Mouse (Mus musculus) hindbrain, embryonic 15.5 days (tissue): ENCODE measurements around the gene Olfr279. TPM values are rescaled to one million over a fixed set of nuclear protein-coding genes. Genes with fewer than 3 reads are reported as not detected.

Experiments used
- ATAC-seq: fragments of 200-750 bp; cut with Nextera tagmentation; 2 replicates; pipeline ENCODE4 v1.8.0; 2017; ENCODE audit warnings: low read depth, moderate number of reproducible peaks, moderate TSS enrichment; ENCODE audit not compliant: low FRiP score
- H3K27ac ChIP-seq: fragments of 300-500 bp; sonication (generic); replicated peaks from 2 replicates; pipeline ENCODE4 v1.5.1; 2015; ENCODE audit warnings: mild to moderate bottlenecking, inconsistent platforms
- H3K27me3 ChIP-seq: fragments of 300-500 bp; sonication (generic); 2 replicates; pipeline ENCODE4 v1.6.1; 2015; ENCODE audit warnings: control low read depth, inconsistent platforms
- H3K36me3 ChIP-seq: fragments of 300-500 bp; sonication (generic); 2 replicates; pipeline ENCODE4 v1.6.1; 2015; ENCODE audit warnings: control low read depth, inconsistent platforms
- H3K4me1 ChIP-seq: fragments of 300-500 bp; sonication (generic); replicated peaks from 2 replicates; pipeline ENCODE4 v1.6.1; 2015; ENCODE audit warnings: control low read depth, inconsistent platforms
- H3K4me2 ChIP-seq: fragments of 300-500 bp; sonication (generic); 2 replicates; pipeline ENCODE4 v1.6.1; 2015; ENCODE audit warnings: moderate library complexity, mild to moderate bottlenecking, inconsistent platforms
- H3K4me3 ChIP-seq: fragments of 300-500 bp; sonication (generic); 2 replicates; pipeline ENCODE4 v1.5.1; 2015; ENCODE audit warnings: mild to moderate bottlenecking, inconsistent platforms
- H3K9ac ChIP-seq: fragments of 300-500 bp; sonication (generic); 2 replicates; pipeline ENCODE4 v1.6.1; 2015; ENCODE audit warnings: inconsistent platforms
- H3K9me3 ChIP-seq: fragments of 300-500 bp; sonication (generic); 2 replicates; pipeline ENCODE4 v1.6.1; 2016; ENCODE audit warnings: control low read depth, inconsistent platforms
- WGBS: fragments of 180-500 bp; shearing (Covaris S2); methylation state at CpG from one replicate; pipeline ENCODE4 v1.1.7; 2015; 5-methylcytosine and 5-hydroxymethylcytosine counted together
- microRNA-seq: library from miRNA; unstranded; fragments of <30 nt; microRNA quantifications from one replicate; pipeline ENCODE4, GENCODE M21; 2016
- polyA plus RNA-seq: library from polyadenylated mRNA; unstranded; fragments of >200 nt; fragmentation: Nextera tagmentation; extraction: Ambion mirVana; gene quantifications from 2 replicates; pipeline ENCODE4 v1.2.1, GENCODE M21; 2015

The Olfr279 gene
- polyA plus RNA-seq, 1 experiment from 2014 or later: not detected

GRCm38 (mm10) chr15:98533881-98534627 is 41.9 kb downstream of the Olfr279 start, which contains the start of gene Kansl2:
TSS of gene Kansl2 (minus strand) at chr15:98534264.
- Histone ChIP-seq H3K4me1 (peaks cover 24% of the 10 kb centered on the region), H3K9me3 (no peaks in the 10 kb centered on the region), H3K36me3 (peaks cover 24% of the 10 kb centered on the region), H3K4me2 (peak within 1 kb of the TSS; percentile 93), H3K4me3 (peak within 1 kb of the TSS; percentile 95), H3K9ac (peak within 1 kb of the TSS; percentile 99), H3K27me3 (no peaks in the 10 kb centered on the region), H3K27ac (peak within 1 kb of the TSS; percentile 100)
- ATAC-seq: peak; percentile 100
- WGBS: under 1% methylated on average over 59 of the region's 70 CpGs

- Histone ChIP-seq H3K4me3 (no peak overlapping the region), H3K36me3 (peaks cover 7% of the 10 kb centered on the region), H3K9me3 (no peaks in the 10 kb centered on the region), H3K4me2 (no peak overlapping the region), H3K27ac (no peak overlapping the region), H3K4me1 (peaks cover 22% of the 10 kb centered on the region), H3K27me3 (no peaks in the 10 kb centered on the region), H3K9ac (no peak overlapping the region)
- no peak for ATAC-seq
- 93% methylated on average over 4 of the region's 4 CpGs for WGBS
Observed at GRCm38 (mm10) chr15:98535921-98536320, 43.7 kb downstream of the Olfr279 start.

GRCm38 (mm10) chr15:98536828-98537510 is 44.8 kb downstream of the Olfr279 start:
- H3K4me3 ChIP-seq: no peak overlapping the region
- 89% methylated on average over 8 of the region's 8 CpGs for WGBS
- ATAC-seq: no peak

GRCm38 (mm10) chr15:98537923-98538322 is 45.7 kb downstream of the Olfr279 start:
- Histone ChIP-seq H3K9me3 (no peaks in the 10 kb centered on the region), H3K27me3 (no peaks in the 10 kb centered on the region), H3K4me3 (no peak overlapping the region), H3K27ac (no peak overlapping the region), H3K9ac (no peak overlapping the region), H3K36me3 (peaks cover 15% of the 10 kb centered on the region), H3K4me2 (no peak overlapping the region), H3K4me1 (peaks cover 2% of the 10 kb centered on the region)
- 75% methylated on average over 4 of the region's 4 CpGs for WGBS
- no peak for ATAC-seq

More at GRCm38 (mm10) chr15:98536828-98537510, 44.8 kb downstream of the Olfr279 start:
- Histone ChIP-seq H3K27me3 (no peaks in the 10 kb centered on the region), H3K27ac (no peak overlapping the region), H3K9ac (no peak overlapping the region), H3K9me3 (no peaks in the 10 kb centered on the region), H3K4me1 (peaks cover 12% of the 10 kb centered on the region), H3K36me3 (peaks cover 9% of the 10 kb centered on the region), H3K4me2 (no peak overlapping the region)

- WGBS: 90% methylated on average over 6 of the region's 6 CpGs
- peaks cover 43% of the 10 kb centered on the region for H3K36me3 ChIP-seq
- ATAC-seq: no peak
- H3K9ac ChIP-seq: no peak overlapping the region
- H3K27me3 ChIP-seq: no peaks in the 10 kb centered on the region
- no peak overlapping the region for H3K27ac ChIP-seq
- H3K9me3 ChIP-seq: no peaks in the 10 kb centered on the region
- no peak overlapping the region for H3K4me2 ChIP-seq
- H3K4me3 ChIP-seq: no peak overlapping the region
- no peaks in the 10 kb centered on the region for H3K4me1 ChIP-seq
Observed at GRCm38 (mm10) chr15:98541064-98541463, 48.9 kb downstream of the Olfr279 start.

GRCm38 (mm10) chr15:98543341-98543740 is 51.1 kb downstream of the Olfr279 start:
- Histone ChIP-seq H3K27me3 (no peaks in the 10 kb centered on the region), H3K4me2 (no peak overlapping the region), H3K27ac (no peak overlapping the region), H3K4me3 (no peak overlapping the region), H3K9ac (no peak overlapping the region), H3K9me3 (no peaks in the 10 kb centered on the region), H3K36me3 (peaks cover 59% of the 10 kb centered on the region), H3K4me1 (no peaks in the 10 kb centered on the region)
- WGBS: 82% methylated on average over 4 of the region's 4 CpGs
- ATAC-seq: no peak

GRCm38 (mm10) chr15:98545151-98545550 is 52.9 kb downstream of the Olfr279 start:
- H3K36me3 ChIP-seq: peaks cover 73% of the 10 kb centered on the region
- H3K27ac ChIP-seq: no peak overlapping the region
- no peaks in the 10 kb centered on the region for H3K9me3 ChIP-seq
- no peaks in the 10 kb centered on the region for H3K4me1 ChIP-seq
- H3K4me3 ChIP-seq: no peak overlapping the region
- no peak for ATAC-seq
- H3K4me2 ChIP-seq: no peak overlapping the region
- 94% methylated on average over 3 of the region's 3 CpGs for WGBS
- no peaks in the 10 kb centered on the region for H3K27me3 ChIP-seq
- H3K9ac ChIP-seq: no peak overlapping the region

GRCm38 (mm10) chr15:98546843-98547242 is 54.6 kb downstream of the Olfr279 start:
- ATAC-seq: no peak
- Histone ChIP-seq H3K4me2 (no peak overlapping the region), H3K27ac (no peak overlapping the region), H3K9ac (no peak overlapping the region), H3K4me1 (no peaks in the 10 kb centered on the region), H3K4me3 (no peak overlapping the region), H3K9me3 (no peaks in the 10 kb centered on the region), H3K36me3 (peaks cover 82% of the 10 kb centered on the region), H3K27me3 (no peaks in the 10 kb centered on the region)
- WGBS: 93% methylated on average over 5 of the region's 5 CpGs

Small RNAs within 50 kb of the gene (microRNA-seq; reads per million reads assigned to microRNA genes)
- gene Mir1291: 0.65 reads per million

Other genes with a start within 250 kb of the Olfr279 start
- not detected in 2 replicates for gene H1fnt, start 235.1 kb upstream of the Olfr279 start, polyA plus RNA-seq
- gene Zfp641, start 196.2 kb upstream of the Olfr279 start, polyA plus RNA-seq: 10.9 and 11.7 TPM in 2 replicates
- gene Olfr285, start 175.0 kb upstream of the Olfr279 start, polyA plus RNA-seq: not detected in 2 replicates
- gene Olfr284, start 151.4 kb upstream of the Olfr279 start, polyA plus RNA-seq: not detected in 2 replicates
- gene Olfr283, start 111.5 kb upstream of the Olfr279 start, polyA plus RNA-seq: not detected in 2 replicates
- not detected in 2 replicates for gene Olfr282, start 61.2 kb upstream of the Olfr279 start, polyA plus RNA-seq
- gene Olfr281, start 39.8 kb upstream of the Olfr279 start, polyA plus RNA-seq: not detected in 2 replicates
- not detected in 2 replicates for gene OR5BS1P, start 22.5 kb upstream of the Olfr279 start, polyA plus RNA-seq
- gene Lalba, start 9.7 kb upstream of the Olfr279 start, polyA plus RNA-seq: not detected in 2 replicates
- gene Kansl2, start 41.9 kb downstream of the Olfr279 start, polyA plus RNA-seq: 108 TPM in 2 replicates
- gene Ccnt1, start 78.5 kb downstream of the Olfr279 start, polyA plus RNA-seq: 64.7 and 65.6 TPM in 2 replicates
- gene 4930415O20Rik, start 78.6 kb downstream of the Olfr279 start, polyA plus RNA-seq: not detected in 2 replicates
- gene Adcy6, start 117.7 kb downstream of the Olfr279 start, polyA plus RNA-seq: 10.6 and 13.1 TPM in 2 replicates
- gene Cacnb3, start 138.4 kb downstream of the Olfr279 start, polyA plus RNA-seq: 130 and 136 TPM in 2 replicates
- 19.4 and 24.8 TPM in 2 replicates for gene Ddx23, start 170.5 kb downstream of the Olfr279 start, polyA plus RNA-seq
- gene Rnd1, start 185.1 kb downstream of the Olfr279 start, polyA plus RNA-seq: 10.3 and 10.4 TPM in 2 replicates
- gene Ccdc65, start 215.8 kb downstream of the Olfr279 start, polyA plus RNA-seq: 6.8 TPM in 2 replicates
- 5.7 TPM in 2 replicates for gene Fkbp11, start 235.8 kb downstream of the Olfr279 start, polyA plus RNA-seq